Mouse (Mus musculus) liver, embryonic 14.5 days (tissue): ENCODE measurements around the gene Dusp1. TPM values are rescaled to one million over a fixed set of nuclear protein-coding genes. Genes with fewer than 3 reads are reported as not detected.

Experiments used
- ATAC-seq: fragments of 200-750 bp; cut with Nextera tagmentation; 2 replicates; pipeline ENCODE4 v1.8.0; 2017; ENCODE audit warnings: moderate number of reproducible peaks, mild to moderate bottlenecking, moderate library complexity; ENCODE audit not compliant: insufficient read depth
- DNase-seq, 3 experiments: peaks; one replicate each; pipeline ENCODE4 v3.0.0-alpha.2; 2012 to 2013; ENCODE audit warnings: low read depth in 3 of 3, low spot score in 3 of 3
- H3K27ac ChIP-seq: fragments of 300-500 bp; sonication (generic); 2 replicates; pipeline ENCODE4 v1.5.1; 2014; ENCODE audit warnings: moderate library complexity, mild to moderate bottlenecking, control low read depth, inconsistent platforms
- H3K27me3 ChIP-seq: fragments of 300-500 bp; sonication (generic); 2 replicates; pipeline ENCODE4 v1.6.1; 2014; ENCODE audit warnings: mild to moderate bottlenecking, low read length, moderate library complexity; ENCODE audit not compliant: control insufficient read depth, insufficient read depth
- H3K36me3 ChIP-seq: fragments of 300-500 bp; sonication (generic); replicated peaks from 2 replicates; pipeline ENCODE4 v1.6.1; 2014; ENCODE audit warnings: low read depth; ENCODE audit not compliant: control insufficient read depth, insufficient read depth
- H3K4me1 ChIP-seq, 2 experiments: fragments of 200-500 bp in 1 of 2; fragments of 300-500 bp in 1 of 2; sonication (generic) in 1 of 2; replicated peaks; 2 replicates each; pipeline ENCODE4 v1.6.1; 2012 to 2014; ENCODE audit warnings: antibody characterized with exemption in 1 of 2, inconsistent platforms in 1 of 2, low read length in 1 of 2; ENCODE audit not compliant: control insufficient read depth in 2 of 2, insufficient read depth in 2 of 2
- H3K4me2 ChIP-seq: fragments of 300-500 bp; sonication (generic); 2 replicates; pipeline ENCODE4 v1.6.1; 2014; ENCODE audit warnings: low read depth, mild to moderate bottlenecking, control low read depth, moderate library complexity
- H3K4me3 ChIP-seq, 2 experiments: fragments of 200-500 bp in 1 of 2; fragments of 300-500 bp in 1 of 2; sonication (generic) in 1 of 2; 2 replicates each; pipeline ENCODE4 v1.5.1; 2012 to 2014; ENCODE audit warnings: low read depth in 2 of 2, low read length in 2 of 2, mild to moderate bottlenecking in 2 of 2, control low read depth in 1 of 2, inconsistent platforms in 1 of 2, moderate library complexity in 1 of 2; ENCODE audit not compliant: insufficient read depth in 1 of 2
- H3K9ac ChIP-seq: fragments of 300-500 bp; sonication (generic); replicated peaks from 2 replicates; pipeline ENCODE4 v1.6.1; 2014; ENCODE audit warnings: mild to moderate bottlenecking, control low read depth, moderate library complexity
- H3K9me3 ChIP-seq: fragments of 300-500 bp; sonication (generic); 2 replicates; pipeline ENCODE4 v1.6.1; 2016; ENCODE audit warnings: low read length, mixed read lengths; ENCODE audit not compliant: control insufficient read depth
- CTCF ChIP-seq: IDR thresholded peaks from 2 replicates; pipeline ENCODE4 v1.5.1; 2016; ENCODE audit warnings: antibody characterized with exemption, low read depth, control low read depth
- EP300 ChIP-seq: IDR thresholded peaks from 2 replicates; pipeline ENCODE4 v1.6.1; 2016; ENCODE audit warnings: antibody characterized with exemption, low read depth
- WGBS: fragments of 180-500 bp; shearing (Covaris S2); extraction: QIAGEN DNeasy Blood & Tissue Kit; methylation state at CpG from one replicate; pipeline ENCODE4 v1.1.7; 2014; ENCODE audit not compliant: insufficient replicate concordance; 5-methylcytosine and 5-hydroxymethylcytosine counted together
- polyA plus RNA-seq, 2 experiments: library from polyadenylated mRNA; depleted of rRNA in 1 of 2; stranded (reverse) in 1 of 2; unstranded in 1 of 2; fragments of >200 nt; fragmentation: Nextera tagmentation in 1 of 2; extraction: Ambion mirVana in 1 of 2; gene quantifications; 2 replicates each; pipeline versions ENCODE4 v1.2.1 to v1.2.3; 2012 to 2014

The Dusp1 gene
- polyA plus RNA-seq, 2 experiments = 25.0 to 25.9 TPM

DNA sequence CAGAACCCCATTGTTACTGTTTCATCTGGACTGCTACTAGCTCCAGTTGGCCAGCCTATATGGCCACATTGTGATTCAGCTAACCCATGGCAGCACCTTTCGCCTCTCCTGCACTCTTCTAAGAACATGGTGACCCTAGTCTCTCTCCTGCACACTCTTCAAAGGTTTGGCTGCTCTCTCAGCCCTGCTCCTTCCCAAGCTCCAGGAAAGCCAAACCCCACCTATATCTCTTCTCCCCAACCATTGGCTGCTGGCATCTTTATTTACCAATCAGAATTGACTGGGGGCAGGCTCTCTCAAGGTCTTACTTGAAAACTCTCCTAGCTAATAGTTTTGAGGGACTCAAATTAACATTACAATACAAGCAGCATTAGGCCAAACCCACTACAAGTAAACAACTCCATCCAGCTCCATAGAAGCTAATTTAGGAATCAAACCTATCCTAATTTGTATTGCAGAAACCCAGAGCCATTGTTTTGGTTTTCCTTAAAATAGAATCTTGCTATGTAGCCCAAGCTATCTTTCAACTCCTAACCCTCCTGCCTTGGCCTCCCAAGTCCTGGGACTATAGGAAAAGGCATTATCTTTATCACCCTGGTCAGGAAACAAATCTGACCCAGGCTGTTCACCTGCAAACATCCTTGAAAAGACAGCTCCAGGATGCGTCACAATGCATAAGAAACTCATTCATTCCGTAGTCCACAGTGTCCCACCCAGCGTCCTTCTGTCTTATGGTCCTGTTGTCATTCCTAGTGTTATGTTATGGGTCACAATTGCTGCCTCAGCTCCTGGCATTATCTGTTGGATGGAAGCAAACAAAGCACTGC is 67.1 kb downstream of the Dusp1 start:
- H3K4me1 ChIP-seq = no peaks in the 10 kb centered on the region
- ATAC-seq = no peak
- H3K36me3 ChIP-seq = no peaks in the 10 kb centered on the region
- no peak for TF ChIP-seq CTCF
- TF ChIP-seq EP300 = no peak
- H3K27ac ChIP-seq = no peak overlapping the region
- H3K9me3 ChIP-seq = no peaks in the 10 kb centered on the region; the same call in 1 of the 2 replicates
- H3K9ac ChIP-seq = no peak overlapping the region
- H3K4me3 ChIP-seq = no peak overlapping the region
- H3K4me2 ChIP-seq = no peak overlapping the region
- no peaks in the 10 kb centered on the region for H3K27me3 ChIP-seq
- DNase-seq = no peak
- WGBS = 65% methylated on average over 4 of the region's 4 CpGs

DNA sequence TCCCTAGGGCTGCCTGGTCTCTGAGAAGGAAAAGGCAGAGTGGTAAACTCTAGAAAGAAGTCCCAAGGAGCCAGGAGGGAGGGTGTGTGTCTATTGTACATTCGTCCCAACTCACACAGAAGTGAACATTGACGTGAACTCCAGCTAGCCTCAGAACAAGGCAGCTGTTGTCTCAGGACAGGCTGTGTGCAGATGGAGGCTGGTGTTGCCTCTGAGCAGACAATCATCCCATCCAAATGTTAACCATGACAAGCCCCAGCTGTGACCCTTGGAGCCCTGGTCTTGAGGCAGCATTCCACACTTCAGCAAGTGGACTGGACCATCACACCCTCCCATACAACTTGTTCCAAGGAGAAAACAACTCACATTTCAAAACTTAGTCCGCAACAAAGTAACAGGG is 69.7 kb downstream of the Dusp1 start:
- H3K9me3 ChIP-seq = no peaks in the 10 kb centered on the region; the same call in 1 of the 2 replicates
- WGBS = 82% methylated on average over 3 of the region's 3 CpGs
- ATAC-seq = no peak
- no peak overlapping the region for H3K4me2 ChIP-seq
- no peaks in the 10 kb centered on the region for H3K36me3 ChIP-seq
- no peak for DNase-seq
- TF ChIP-seq EP300 (no peak), CTCF (no peak)
- H3K9ac ChIP-seq = no peak overlapping the region
- H3K27ac ChIP-seq = no peak overlapping the region
- no peaks in the 10 kb centered on the region for H3K4me1 ChIP-seq
- no peaks in the 10 kb centered on the region for H3K27me3 ChIP-seq
- H3K4me3 ChIP-seq = no peak overlapping the region

GRCm38 (mm10) chr17:26490910-26491309 is 71.0 kb downstream of the Dusp1 start:
- Histone ChIP-seq H3K9ac (no peak overlapping the region), H3K36me3 (no peaks in the 10 kb centered on the region), H3K4me1 (no peaks in the 10 kb centered on the region), H3K27me3 (no peaks in the 10 kb centered on the region), H3K27ac (no peak overlapping the region), H3K4me3 (no peak overlapping the region), H3K9me3 (no peaks in the 10 kb centered on the region; the same call in 1 of the 2 replicates), H3K4me2 (no peak overlapping the region)
- DNase-seq = no peak
- 49% methylated on average over 2 of the region's 2 CpGs for WGBS
- no peak for ATAC-seq
- TF ChIP-seq EP300 = no peak
- no peak for TF ChIP-seq CTCF

GRCm38 (mm10) chr17:26490072-26490471 is 71.9 kb downstream of the Dusp1 start:
- no peak overlapping the region for H3K9ac ChIP-seq
- 77% methylated on average over 10 of the region's 10 CpGs for WGBS

GRCm38 (mm10) chr17:26488711-26489403 is 73.1 kb downstream of the Dusp1 start:
- H3K4me1 ChIP-seq = no peaks in the 10 kb centered on the region
- ATAC-seq (no peak), DNase-seq (no peak)
- WGBS = 65% methylated on average over 8 of the region's 8 CpGs
- no peak overlapping the region for H3K9ac ChIP-seq
- no peaks in the 10 kb centered on the region for H3K36me3 ChIP-seq
- no peak overlapping the region for H3K4me2 ChIP-seq
- H3K9me3 ChIP-seq = no peaks in the 10 kb centered on the region; the same call in 1 of the 2 replicates
- TF ChIP-seq CTCF = no peak
- H3K27ac ChIP-seq = no peak overlapping the region
- H3K4me3 ChIP-seq = no peak overlapping the region
- H3K27me3 ChIP-seq = no peaks in the 10 kb centered on the region

More at GRCm38 (mm10) chr17:26490072-26490471, 71.9 kb downstream of the Dusp1 start:
- ATAC-seq = no peak
- no peak overlapping the region for H3K4me2 ChIP-seq
- TF ChIP-seq CTCF = no peak
- TF ChIP-seq EP300 = no peak
- no peaks in the 10 kb centered on the region for H3K36me3 ChIP-seq
- no peak overlapping the region for H3K27ac ChIP-seq
- H3K9me3 ChIP-seq = no peaks in the 10 kb centered on the region; the same call in 1 of the 2 replicates
- H3K4me1 ChIP-seq = no peaks in the 10 kb centered on the region
- DNase-seq = no peak
- H3K4me3 ChIP-seq = no peak overlapping the region
- no peaks in the 10 kb centered on the region for H3K27me3 ChIP-seq
